Mouse (Mus musculus) heart, embryonic 11.5 days (tissue): ENCODE data around the gene Dock1. TPM values are rescaled to one million over a fixed set of nuclear protein-coding genes. Genes with fewer than 3 reads are reported as not detected.

ENCODE experiments used
- ATAC-seq: fragments of 200-750 bp; cut with Nextera tagmentation; replicated peaks from 2 replicates; pipeline ENCODE4 v1.8.0; 2017; ENCODE audit warnings: moderate library complexity; ENCODE audit not compliant: insufficient number of reproducible peaks, low FRiP score, low TSS enrichment
- H3K27ac ChIP-seq: fragments of 300-500 bp; sonication (generic); 2 replicates; pipeline ENCODE4 v1.5.1; 2014; ENCODE audit warnings: mild to moderate bottlenecking, low read depth, low read length
- H3K27me3 ChIP-seq: fragments of 300-500 bp; sonication (generic); 2 replicates; pipeline ENCODE4 v1.6.1; 2014; ENCODE audit warnings: mild to moderate bottlenecking, low read length, mixed read lengths; ENCODE audit not compliant: control insufficient read depth, insufficient read depth
- H3K36me3 ChIP-seq: fragments of 300-500 bp; sonication (generic); 2 replicates; pipeline ENCODE4 v1.6.1; 2014; ENCODE audit warnings: mild to moderate bottlenecking, low read length, moderate library complexity, mixed read lengths; ENCODE audit not compliant: control insufficient read depth, insufficient read depth
- H3K4me1 ChIP-seq: fragments of 300-500 bp; sonication (generic); 2 replicates; pipeline ENCODE4 v1.6.1; 2014; ENCODE audit warnings: low read length; ENCODE audit not compliant: control insufficient read depth, insufficient read depth
- H3K4me2 ChIP-seq: fragments of 300-500 bp; sonication (generic); 2 replicates; pipeline ENCODE4 v1.6.1; 2014; ENCODE audit warnings: mild to moderate bottlenecking, moderate library complexity
- H3K4me3 ChIP-seq: fragments of 300-500 bp; sonication (generic); 2 replicates; pipeline ENCODE4 v1.5.1; 2014; ENCODE audit warnings: low read depth, low read length
- H3K9ac ChIP-seq: fragments of 300-500 bp; sonication (generic); 2 replicates; pipeline ENCODE4 v1.6.1; 2014; ENCODE audit warnings: mild to moderate bottlenecking, low read depth, low read length, moderate library complexity
- H3K9me3 ChIP-seq: fragments of 300-500 bp; sonication (generic); replicated peaks from 2 replicates; pipeline ENCODE4 v1.6.1; 2016; ENCODE audit warnings: low read length; ENCODE audit not compliant: control insufficient read depth
- WGBS: fragments of 180-500 bp; shearing (Covaris S2); extraction: QIAGEN DNeasy Blood & Tissue Kit; methylation state at CpG from one replicate; pipeline ENCODE4 v1.1.7; 2014; ENCODE audit not compliant: insufficient replicate concordance; 5-methylcytosine and 5-hydroxymethylcytosine counted together
- polyA plus RNA-seq: library from polyadenylated mRNA; unstranded; fragments of >200 nt; fragmentation: Nextera tagmentation; extraction: Ambion mirVana; gene quantifications from 2 replicates; pipeline ENCODE4 v1.2.1, GENCODE M21; 2014

The Dock1 gene
- polyA plus RNA-seq, 1 experiment from 2014 or later = 26.0 TPM

DNA sequence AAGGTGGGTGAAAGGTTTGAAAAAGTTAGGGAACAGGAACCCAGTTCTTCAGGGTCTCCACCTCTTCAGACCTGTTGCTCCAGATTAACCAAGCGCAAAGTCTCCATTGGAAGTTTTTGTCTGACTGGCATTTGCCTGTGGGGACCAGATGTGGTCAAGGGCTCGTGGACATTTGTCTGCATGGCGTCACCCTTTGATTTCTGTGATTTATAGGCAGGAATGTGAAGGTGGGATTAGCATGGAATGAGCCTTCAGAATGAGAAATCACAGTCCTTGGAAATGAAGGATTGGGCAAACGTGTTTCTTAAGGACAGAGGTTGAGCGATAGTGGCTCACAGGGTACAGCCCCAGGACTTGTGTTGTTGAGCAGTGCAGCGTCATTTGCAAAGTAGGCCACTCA is 17.9 kb downstream of the Dock1 start:
- H3K4me1 ChIP-seq = no peaks in the 10 kb centered on the region
- no peak overlapping the region for H3K9ac ChIP-seq
- H3K4me3 ChIP-seq = no peak overlapping the region
- 84% methylated on average over 6 of the region's 6 CpGs for WGBS
- H3K36me3 ChIP-seq = no peaks in the 10 kb centered on the region
- no peaks in the 10 kb centered on the region for H3K9me3 ChIP-seq
- H3K27ac ChIP-seq = no peak overlapping the region
- H3K27me3 ChIP-seq = no peaks in the 10 kb centered on the region
- H3K4me2 ChIP-seq = no peak overlapping the region
- ATAC-seq = no peak

- H3K9me3 ChIP-seq = no peaks in the 10 kb centered on the region
- no peaks in the 10 kb centered on the region for H3K27me3 ChIP-seq
- no peak overlapping the region for H3K4me2 ChIP-seq
- no peak for ATAC-seq
- 79% methylated on average over 5 of the region's 5 CpGs for WGBS
- H3K27ac ChIP-seq = no peak overlapping the region
- no peak overlapping the region for H3K4me3 ChIP-seq
- no peak overlapping the region for H3K9ac ChIP-seq
- no peaks in the 10 kb centered on the region for H3K36me3 ChIP-seq
- H3K4me1 ChIP-seq = no peaks in the 10 kb centered on the region
Observed at GRCm38 (mm10) chr7:134690118-134690517, 19.7 kb downstream of the Dock1 start.

GRCm38 (mm10) chr7:134690806-134691205 is 20.4 kb downstream of the Dock1 start:
- Histone ChIP-seq H3K27me3 (no peaks in the 10 kb centered on the region), H3K4me3 (no peak overlapping the region), H3K27ac (no peak overlapping the region), H3K9me3 (no peaks in the 10 kb centered on the region), H3K9ac (no peak overlapping the region), H3K4me2 (no peak overlapping the region), H3K36me3 (no peaks in the 10 kb centered on the region), H3K4me1 (no peaks in the 10 kb centered on the region)
- WGBS = 82% methylated on average over 3 of the region's 3 CpGs
- no peak for ATAC-seq

DNA sequence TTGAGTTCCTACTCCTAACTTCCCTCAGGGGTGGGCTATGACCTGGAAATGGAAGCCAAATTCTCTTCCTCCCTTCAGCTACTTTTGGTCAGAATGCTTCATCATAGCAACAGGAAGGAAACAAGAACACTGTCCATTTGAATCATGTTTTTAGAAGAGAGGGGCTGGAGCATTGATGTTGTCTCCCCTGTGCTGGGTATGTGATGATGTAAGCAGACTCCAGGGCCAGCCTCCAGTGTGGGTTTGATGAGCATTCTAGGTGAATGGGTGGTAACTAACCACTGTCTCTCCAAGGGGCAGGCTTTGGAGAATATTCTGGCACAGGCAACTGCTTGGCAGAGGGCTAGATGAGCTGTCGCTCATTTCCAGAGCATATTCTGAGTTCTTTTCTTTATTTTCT is 22.9 kb downstream of the Dock1 start:
- Histone ChIP-seq H3K27me3 (no peaks in the 10 kb centered on the region), H3K9ac (no peak overlapping the region), H3K9me3 (no peaks in the 10 kb centered on the region), H3K36me3 (no peaks in the 10 kb centered on the region), H3K4me1 (0 out of 2 replicates have a peak, but pooled peaks cover 6% of the 10 kb centered on the region), H3K4me2 (no peak overlapping the region), H3K27ac (no peak overlapping the region), H3K4me3 (no peak overlapping the region)
- WGBS = 85% methylated on average over 1 of the region's 1 CpGs
- ATAC-seq = no peak

DNA sequence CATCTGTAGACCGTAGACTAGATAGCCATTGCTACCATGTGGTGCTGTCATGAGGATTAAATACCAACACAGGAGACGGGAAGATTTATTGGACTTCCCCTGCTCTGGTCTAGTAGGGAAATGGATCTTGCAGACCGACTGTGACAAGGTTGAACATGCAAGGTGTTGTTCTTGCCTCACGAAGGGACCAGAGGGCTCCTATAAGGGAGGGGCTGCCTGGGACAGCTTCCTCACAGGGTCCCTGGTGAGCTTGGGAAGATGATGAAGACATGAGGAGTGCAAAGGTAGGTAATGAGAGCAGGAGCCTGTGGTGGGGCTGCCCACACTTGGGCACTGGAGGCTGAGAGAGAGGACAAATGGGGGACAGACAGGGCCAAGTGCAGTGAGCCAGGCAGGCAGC is 25.0 kb downstream of the Dock1 start:
- 81% methylated on average over 4 of the region's 4 CpGs for WGBS

GRCm38 (mm10) chr7:134696126-134696979 is 25.9 kb downstream of the Dock1 start:
- ATAC-seq = no peak
- Histone ChIP-seq H3K36me3 (no peaks in the 10 kb centered on the region), H3K27ac (no peak overlapping the region), H3K4me1 (peaks cover 9% of the 10 kb centered on the region; the same call in 1 of the 2 replicates), H3K9ac (no peak overlapping the region), H3K27me3 (no peaks in the 10 kb centered on the region), H3K4me3 (no peak overlapping the region), H3K4me2 (no peak overlapping the region), H3K9me3 (no peaks in the 10 kb centered on the region)
- WGBS = 70% methylated on average over 10 of the region's 10 CpGs

More for the DNA sequence above, 25.0 kb downstream of the Dock1 start:
- H3K36me3 ChIP-seq = no peaks in the 10 kb centered on the region
- no peak for ATAC-seq
- H3K4me1 ChIP-seq = peaks cover 9% of the 10 kb centered on the region; the same call in 1 of the 2 replicates
- H3K4me2 ChIP-seq = no peak overlapping the region
- H3K9me3 ChIP-seq = no peaks in the 10 kb centered on the region
- H3K4me3 ChIP-seq = no peak overlapping the region
- no peak overlapping the region for H3K9ac ChIP-seq
- H3K27ac ChIP-seq = no peak overlapping the region
- no peaks in the 10 kb centered on the region for H3K27me3 ChIP-seq

DNA sequence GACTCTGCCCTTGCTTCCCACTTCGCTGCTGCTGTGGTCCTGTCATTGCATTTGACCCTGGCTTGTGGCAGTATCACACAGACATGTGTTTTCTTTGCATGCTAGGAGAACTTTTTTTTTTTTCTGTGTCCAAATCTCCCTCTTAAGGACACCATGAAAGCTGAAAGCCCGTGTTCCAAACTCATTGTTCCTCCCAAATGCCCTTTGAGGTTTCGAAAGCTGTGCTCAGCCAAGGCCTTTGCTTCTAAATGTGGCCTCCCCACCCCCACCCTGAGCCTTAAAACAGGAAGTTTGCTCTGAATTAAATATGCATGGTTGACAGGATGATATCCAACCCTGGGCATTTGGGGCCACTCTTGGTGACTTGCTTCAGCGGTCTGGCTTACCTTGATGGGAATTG is 27.0 kb downstream of the Dock1 start:
- ATAC-seq = no peak
- 60% methylated on average over 4 of the region's 4 CpGs for WGBS

DNA sequence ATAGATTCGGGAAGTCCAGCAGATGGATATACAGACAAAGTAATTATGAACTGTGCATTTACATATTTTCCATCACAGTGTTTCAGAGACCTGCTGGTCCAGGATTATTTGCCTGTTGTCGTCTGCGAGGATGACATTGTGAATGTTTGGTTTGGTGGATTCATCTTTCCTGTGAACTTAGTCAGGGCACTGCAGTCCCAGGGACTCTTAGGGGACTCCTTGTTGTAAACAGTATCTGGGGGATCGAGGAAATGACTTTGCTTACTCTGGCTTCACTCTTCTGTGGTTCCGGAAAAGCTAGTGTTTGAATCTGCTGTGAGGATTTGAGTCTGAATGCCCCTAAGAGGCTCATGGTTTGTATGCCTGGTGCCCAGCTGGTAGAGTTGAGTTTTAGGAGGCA is 27.8 kb downstream of the Dock1 start:
- no peaks in the 10 kb centered on the region for H3K9me3 ChIP-seq
- no peak overlapping the region for H3K4me2 ChIP-seq
- WGBS = 71% methylated on average over 5 of the region's 5 CpGs
- no peak overlapping the region for H3K9ac ChIP-seq
- no peaks in the 10 kb centered on the region for H3K27me3 ChIP-seq
- peaks cover 18% of the 10 kb centered on the region; the same call in 1 of the 2 replicates for H3K4me1 ChIP-seq
- no peak for ATAC-seq
- H3K4me3 ChIP-seq = no peak overlapping the region
- no peaks in the 10 kb centered on the region for H3K36me3 ChIP-seq
- no peak overlapping the region for H3K27ac ChIP-seq

More for the DNA sequence above, 27.0 kb downstream of the Dock1 start:
- Histone ChIP-seq H3K27me3 (no peaks in the 10 kb centered on the region), H3K4me1 (peaks cover 18% of the 10 kb centered on the region; the same call in 1 of the 2 replicates), H3K27ac (no peak overlapping the region), H3K4me2 (no peak overlapping the region), H3K36me3 (no peaks in the 10 kb centered on the region), H3K9me3 (no peaks in the 10 kb centered on the region), H3K9ac (no peak overlapping the region), H3K4me3 (no peak overlapping the region)

DNA sequence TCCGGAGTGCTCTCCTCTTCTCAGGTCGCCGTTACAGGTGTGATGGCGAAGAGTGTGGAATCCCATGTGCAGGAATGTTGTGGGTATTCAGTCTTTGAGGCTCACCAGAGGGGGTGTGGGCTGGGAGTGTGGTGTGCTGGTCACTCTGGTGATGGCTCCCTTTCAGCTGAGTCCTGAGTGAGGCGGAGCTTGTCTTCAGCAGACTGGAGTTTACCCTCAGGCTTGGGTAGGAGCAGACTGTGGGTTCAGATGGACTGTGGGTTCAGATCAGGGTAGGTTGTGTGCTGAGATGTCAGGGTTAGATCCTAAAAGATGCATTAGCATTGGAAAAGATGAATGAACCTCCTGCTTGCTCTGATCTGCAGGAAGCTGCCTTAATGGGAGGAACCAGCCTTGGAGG is 29.5 kb downstream of the Dock1 start:
- H3K4me1 ChIP-seq = peaks cover 21% of the 10 kb centered on the region; the same call in 1 of the 2 replicates
- no peak for ATAC-seq
- no peaks in the 10 kb centered on the region for H3K27me3 ChIP-seq
- H3K4me3 ChIP-seq = no peak overlapping the region
- H3K27ac ChIP-seq = no peak overlapping the region
- no peak overlapping the region for H3K4me2 ChIP-seq
- 80% methylated on average over 5 of the region's 5 CpGs for WGBS
- no peaks in the 10 kb centered on the region for H3K9me3 ChIP-seq
- H3K9ac ChIP-seq = no peak overlapping the region
- H3K36me3 ChIP-seq = no peaks in the 10 kb centered on the region
